Comparison of ENCODE assay signal across 29 mouse cellular contexts in the genomic region with DNA sequence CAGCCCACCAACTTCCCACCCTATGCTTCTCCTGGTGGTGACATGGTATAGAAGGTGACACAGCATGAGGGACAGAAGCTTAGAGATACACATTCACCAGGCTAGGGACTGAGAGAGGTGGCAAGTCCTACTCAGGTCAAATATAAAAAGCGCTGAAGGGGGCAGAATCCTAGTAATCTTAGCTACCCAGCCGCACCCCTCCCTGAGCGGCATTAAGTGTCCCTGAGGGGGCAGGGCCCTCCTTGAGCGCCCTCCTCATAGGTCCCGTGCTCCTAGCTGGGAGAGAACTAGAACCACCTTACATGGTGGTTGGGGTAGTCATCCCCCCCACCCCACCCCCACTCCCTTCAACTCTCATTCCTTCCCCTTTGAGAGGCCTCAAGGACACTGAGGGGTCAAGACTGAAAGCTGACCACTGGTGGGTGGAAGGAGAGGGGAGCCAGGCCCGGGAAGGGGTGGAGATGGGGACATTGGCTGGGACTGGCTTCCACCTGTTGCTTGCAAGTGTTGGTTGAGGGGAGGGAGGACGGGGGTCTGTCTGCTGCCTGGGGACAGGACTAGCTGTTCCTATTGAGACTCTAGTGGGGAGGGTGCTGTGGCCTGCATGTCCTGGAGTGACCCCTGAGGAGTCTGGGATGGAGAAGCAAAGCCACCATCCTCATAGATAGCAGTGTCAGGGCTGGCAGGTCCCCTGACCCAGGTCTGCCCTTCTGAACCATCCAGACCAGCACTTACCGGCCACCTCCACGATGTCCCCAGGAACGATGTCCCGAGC. TPM values are rescaled to one million over a fixed set of nuclear protein-coding genes. Genes with fewer than 3 reads are reported as not detected.
DNase-seq lines count a peak whose midpoint lies in the region; ATAC-seq and TF ChIP-seq lines count a peak whose summit lies in the region.
"Had no signal": no experiment of that assay in that cellular context is flagged by ENCODE, and none has a peak within 500 bp of the region (broad histone marks: within the 10 kb centered on the region; RNA-seq: fewer than 3 reads in every experiment).

No protein-coding gene starts in this region.

- no peak overlapping the region for H3K4me2 ChIP-seq in embryonic facial prominence, embryonic 13.5 days
- 0 out of 2 replicates have a peak overlapping the region, but pooled peaks have one; percentile 13 for H3K4me2 ChIP-seq in intestine, postnatal 0 days (replicated peaks; ENCODE audit: low read depth)
- H3K4me2 ChIP-seq in intestine, embryonic 16.5 days (ENCODE audit: low read depth, low read length): no peak overlapping the region
- H3K4me2 ChIP-seq: embryonic facial prominence, embryonic 15.5 days; forebrain, embryonic 13.5 days; hindbrain, embryonic 15.5 days; liver, embryonic 15.5 days; lung, embryonic 14.5 days; midbrain, embryonic 12.5 days had no signal

- no peak for ATAC-seq in embryonic facial prominence, embryonic 13.5 days (ENCODE audit: insufficient number of reproducible peaks, insufficient read depth, low FRiP score, low TSS enrichment, low read depth)
- ATAC-seq in intestine, postnatal 0 days: no peak
- no peak; the same call in 1 of the 2 replicates for ATAC-seq in intestine, embryonic 16.5 days
- ATAC-seq in granulocyte monocyte progenitor cell, adult 5-6 weeks (replicated peaks; ENCODE audit: poor library complexity, severe bottlenecking): no peak
- ATAC-seq: activated CD4-positive, CD25-positive, alpha-beta regulatory T cell, adult 4 months; forebrain, embryonic 13.5 days; inflammation-experienced regulatory T-cells, adult 6 months had no signal

- no peaks in the 10 kb centered on the region for H3K36me3 ChIP-seq in embryonic facial prominence, embryonic 13.5 days
- H3K36me3 ChIP-seq in embryonic facial prominence, embryonic 10.5 days (replicated peaks): no peaks in the 10 kb centered on the region
- H3K36me3 ChIP-seq in intestine, postnatal 0 days (ENCODE audit: control insufficient read depth, insufficient read depth): no peaks in the 10 kb centered on the region
- H3K36me3 ChIP-seq in intestine, embryonic 16.5 days (ENCODE audit: control insufficient read depth, insufficient read depth, low read length): no peaks in the 10 kb centered on the region
- H3K36me3 ChIP-seq: embryonic facial prominence, embryonic 15.5 days; hindbrain, embryonic 10.5 days; hindbrain, embryonic 15.5 days; liver, embryonic 15.5 days; midbrain, embryonic 12.5 days had no signal

- intact Hi-C loops in gastrocnemius, adult 2 months (cut with DNase I): no loop called here
- intact Hi-C loops in gastrocnemius, postnatal 36 days (cut with DNase I): no loop called here

- no peak overlapping the region for H3K27ac ChIP-seq in embryonic facial prominence, embryonic 13.5 days
- no peak overlapping the region for H3K27ac ChIP-seq in embryonic facial prominence, embryonic 10.5 days (replicated peaks)
- no peak overlapping the region for H3K27ac ChIP-seq in intestine, postnatal 0 days (ENCODE audit: low read depth, low read length)
- no peak overlapping the region for H3K27ac ChIP-seq in intestine, embryonic 16.5 days (ENCODE audit: low read length)
- peak overlapping the region; percentile 99 for H3K27ac ChIP-seq in gastrocnemius, adult 2 months
- H3K27ac ChIP-seq: embryonic facial prominence, embryonic 15.5 days; forebrain, embryonic 13.5 days; hindbrain, embryonic 10.5 days; hindbrain, embryonic 15.5 days; liver, embryonic 15.5 days; midbrain, embryonic 12.5 days had no signal

- H3K9ac ChIP-seq in embryonic facial prominence, embryonic 13.5 days: 0 out of 2 replicates have a peak overlapping the region, but pooled peaks have one; percentile 27
- no peak overlapping the region for H3K9ac ChIP-seq in intestine, postnatal 0 days (ENCODE audit: low read depth, low read length)
- no peak overlapping the region for H3K9ac ChIP-seq in intestine, embryonic 16.5 days (ENCODE audit: low read depth, low read length)
- H3K9ac ChIP-seq: embryonic facial prominence, embryonic 15.5 days; forebrain, embryonic 13.5 days; hindbrain, embryonic 15.5 days; liver, embryonic 15.5 days; lung, embryonic 14.5 days; midbrain, embryonic 12.5 days had no signal

- H3K27me3 ChIP-seq in embryonic facial prominence, embryonic 13.5 days: no peaks in the 10 kb centered on the region
- 0 out of 2 replicates have a peak, but pooled peaks cover 11% of the 10 kb centered on the region for H3K27me3 ChIP-seq in embryonic facial prominence, embryonic 10.5 days (replicated peaks; ENCODE audit: low read depth, poor library complexity, severe bottlenecking)
- H3K27me3 ChIP-seq in intestine, postnatal 0 days (replicated peaks; ENCODE audit: control insufficient read depth, insufficient read depth, low read length): no peaks in the 10 kb centered on the region
- H3K27me3 ChIP-seq in intestine, embryonic 16.5 days (replicated peaks; ENCODE audit: control insufficient read depth, insufficient read depth, low read length): no peaks in the 10 kb centered on the region
- H3K27me3 ChIP-seq: CH12.LX; embryonic facial prominence, embryonic 15.5 days; forebrain, embryonic 13.5 days; hindbrain, embryonic 15.5 days; liver, embryonic 15.5 days had no signal

- H3K4me1 ChIP-seq in embryonic facial prominence, embryonic 13.5 days: peaks cover 31% of the 10 kb centered on the region
- peaks cover 45% of the 10 kb centered on the region for H3K4me1 ChIP-seq in embryonic facial prominence, embryonic 10.5 days
- H3K4me1 ChIP-seq in intestine, postnatal 0 days (replicated peaks; ENCODE audit: control insufficient read depth, insufficient read depth, low read length): no peaks in the 10 kb centered on the region
- peaks cover 3% of the 10 kb centered on the region; the same call in 1 of the 2 replicates for H3K4me1 ChIP-seq in intestine, embryonic 16.5 days (ENCODE audit: control insufficient read depth, insufficient read depth, low read length)
- H3K4me1 ChIP-seq: forebrain, embryonic 13.5 days; hindbrain, embryonic 15.5 days; midbrain, embryonic 12.5 days had no signal

- H3K4me3 ChIP-seq in embryonic facial prominence, embryonic 13.5 days: no peak overlapping the region
- no peak overlapping the region for H3K4me3 ChIP-seq in embryonic facial prominence, embryonic 10.5 days
- H3K4me3 ChIP-seq in intestine, postnatal 0 days (ENCODE audit: low read depth, low read length): no peak overlapping the region
- no peak overlapping the region for H3K4me3 ChIP-seq in intestine, embryonic 16.5 days (ENCODE audit: low read length)
- H3K4me3 ChIP-seq in gastrocnemius, adult 2 months: peak overlapping the region; percentile 86
- H3K4me3 ChIP-seq: embryonic facial prominence, embryonic 15.5 days; forebrain, embryonic 13.5 days; hindbrain, embryonic 10.5 days; hindbrain, embryonic 15.5 days; liver, embryonic 15.5 days; midbrain, embryonic 12.5 days had no signal

- 76% methylated on average over 11 of the region's 11 CpGs for WGBS in embryonic facial prominence, embryonic 13.5 days
- WGBS in embryonic facial prominence, embryonic 10.5 days: 82% methylated on average over 11 of the region's 11 CpGs
- 77% methylated on average over 11 of the region's 11 CpGs for WGBS in intestine, postnatal 0 days
- WGBS in intestine, embryonic 16.5 days: 85% methylated on average over 11 of the region's 11 CpGs

- no peak for TF ChIP-seq CTCF in intestine, postnatal 0 days (IDR thresholded peaks at IDR 0.05; ENCODE audit: low read depth)
- TF ChIP-seq CTCF in gastrocnemius, adult 2 months (IDR thresholded peaks at IDR 0.05): peak; percentile 2; the same call in 1 of the 2 replicates

- no peaks in the 10 kb centered on the region for H3K9me3 ChIP-seq in embryonic facial prominence, embryonic 13.5 days
- H3K9me3 ChIP-seq in embryonic facial prominence, embryonic 10.5 days: no peaks in the 10 kb centered on the region
- no peaks in the 10 kb centered on the region for H3K9me3 ChIP-seq in intestine, postnatal 0 days (ENCODE audit: control insufficient read depth)
- H3K9me3 ChIP-seq in intestine, embryonic 16.5 days (ENCODE audit: control insufficient read depth, low read length): no peaks in the 10 kb centered on the region
- H3K9me3 ChIP-seq: embryonic facial prominence, embryonic 15.5 days; forebrain, embryonic 13.5 days; hindbrain, embryonic 10.5 days; hindbrain, embryonic 15.5 days; liver, embryonic 15.5 days; midbrain, embryonic 12.5 days had no signal

- no peak for DNase-seq in embryonic facial prominence, embryonic 10.5 days (ENCODE audit: low spot score)
- peak; percentile 88 for DNase-seq in gastrocnemius, adult 2 months
- DNase-seq in gastrocnemius, postnatal 36 days: peak; percentile 51 to 60
- DNase-seq in urinary bladder, adult 18-20 months (ENCODE audit: low spot score in 2 of 2): no peak
- DNase-seq: adrenal gland, adult 2 months; adrenal gland, postnatal 36 days; cerebellum, adult 18-20 months; cerebellum, postnatal 10 days; heart, postnatal 10 days; kidney, adult 2 months; kidney, postnatal 10 days; layer of hippocampus, postnatal 36 days; lung, embryonic 14.5 days; thymus, postnatal 14 days had no signal

RNA-seq across cellular contexts. Expression of a gene that starts 3.9 kb away (rescaled TPM):
- polyA plus RNA-seq in embryonic facial prominence, embryonic 13.5 days (2015; fragmentation: Nextera tagmentation; extraction: Ambion mirVana): 7.9 and 11.5 TPM in 2 replicates
- polyA plus RNA-seq in embryonic facial prominence, embryonic 10.5 days (2016; fragmentation: Nextera tagmentation; extraction: Ambion mirVana): 1.8 and 2.5 TPM in 2 replicates
- 0.05 and 0.24 TPM in 2 replicates for polyA plus RNA-seq in intestine, postnatal 0 days (2015; fragmentation: Nextera tagmentation; extraction: Ambion mirVana)
- polyA plus RNA-seq in intestine, embryonic 16.5 days (2015; fragmentation: Nextera tagmentation; extraction: Ambion mirVana): 1.1 and 1.3 TPM in 2 replicates
- total RNA-seq in gastrocnemius, adult 2 months (2021): over 10,000 TPM; 21,521 to 26,495 TPM
- total RNA-seq in gastrocnemius, postnatal 36 days (2021): over 10,000 TPM; 23,125 to 24,213 TPM
- 0.62 TPM in 1 of 2 replicates, not detected in the other for total RNA-seq in granulocyte monocyte progenitor cell, adult 5-6 weeks (2014; fragmentation: Nextera tagmentation)
- not detected in 2 replicates for total RNA-seq in granulocyte monocyte progenitor cell, adult 5-6 weeks (2017)
- total RNA-seq: adrenal gland, adult 2 months; megakaryocyte progenitor cell, adult 5-6 weeks had no signal
- polyA plus RNA-seq: adrenal gland, adult 2 months; lung, embryonic 14.5 days; stomach, embryonic 14.5 days had no signal

RNA-seq across cellular contexts. Expression of a gene that starts 16.2 kb away (rescaled TPM):
- 53.4 and 57.8 TPM in 2 replicates for polyA plus RNA-seq in embryonic facial prominence, embryonic 13.5 days (2015; fragmentation: Nextera tagmentation; extraction: Ambion mirVana)
- polyA plus RNA-seq in embryonic facial prominence, embryonic 10.5 days (2016; fragmentation: Nextera tagmentation; extraction: Ambion mirVana): 53.3 and 54.0 TPM in 2 replicates
- polyA plus RNA-seq in intestine, postnatal 0 days (2015; fragmentation: Nextera tagmentation; extraction: Ambion mirVana): 23.6 and 23.8 TPM in 2 replicates
- polyA plus RNA-seq in intestine, embryonic 16.5 days (2015; fragmentation: Nextera tagmentation; extraction: Ambion mirVana): 43.2 and 44.6 TPM in 2 replicates
- 10 to 100 TPM; 43.0 to 48.1 TPM for total RNA-seq in gastrocnemius, adult 2 months (2021)
- 10 to 100 TPM; 36.8 to 43.4 TPM for total RNA-seq in gastrocnemius, postnatal 36 days (2021)
- total RNA-seq in granulocyte monocyte progenitor cell, adult 5-6 weeks (2014; fragmentation: Nextera tagmentation): 35.9 and 58.3 TPM in 2 replicates
- total RNA-seq in granulocyte monocyte progenitor cell, adult 5-6 weeks (2017): 15.6 and 17.3 TPM in 2 replicates

RNA-seq across cellular contexts. Expression of a gene that starts 28.1 kb away (rescaled TPM):
- polyA plus RNA-seq in embryonic facial prominence, embryonic 13.5 days (2015; fragmentation: Nextera tagmentation; extraction: Ambion mirVana): 129 and 131 TPM in 2 replicates
- polyA plus RNA-seq in embryonic facial prominence, embryonic 10.5 days (2016; fragmentation: Nextera tagmentation; extraction: Ambion mirVana): 169 and 185 TPM in 2 replicates
- polyA plus RNA-seq in intestine, postnatal 0 days (2015; fragmentation: Nextera tagmentation; extraction: Ambion mirVana): 70.3 and 76.5 TPM in 2 replicates
- polyA plus RNA-seq in intestine, embryonic 16.5 days (2015; fragmentation: Nextera tagmentation; extraction: Ambion mirVana): 229 and 244 TPM in 2 replicates
- total RNA-seq in gastrocnemius, adult 2 months (2021): 100 to 1,000 TPM; 111 to 141 TPM
- total RNA-seq in gastrocnemius, postnatal 36 days (2021): 100 to 1,000 TPM; 122 to 145 TPM
- total RNA-seq in granulocyte monocyte progenitor cell, adult 5-6 weeks (2014; fragmentation: Nextera tagmentation): 85.3 and 101 TPM in 2 replicates
- 75.5 and 86.7 TPM in 2 replicates for total RNA-seq in granulocyte monocyte progenitor cell, adult 5-6 weeks (2017)

RNA-seq across cellular contexts. Expression of a gene that starts 30.5 kb away (rescaled TPM):
- 30.8 and 34.0 TPM in 2 replicates for polyA plus RNA-seq in embryonic facial prominence, embryonic 13.5 days (2015; fragmentation: Nextera tagmentation; extraction: Ambion mirVana)
- polyA plus RNA-seq in embryonic facial prominence, embryonic 10.5 days (2016; fragmentation: Nextera tagmentation; extraction: Ambion mirVana): 33.7 and 34.6 TPM in 2 replicates
- polyA plus RNA-seq in intestine, postnatal 0 days (2015; fragmentation: Nextera tagmentation; extraction: Ambion mirVana): 15.1 and 17.0 TPM in 2 replicates
- polyA plus RNA-seq in intestine, embryonic 16.5 days (2015; fragmentation: Nextera tagmentation; extraction: Ambion mirVana): 22.6 and 25.0 TPM in 2 replicates
- total RNA-seq in gastrocnemius, adult 2 months (2021): 10 to 100 TPM; 14.0 to 14.9 TPM
- total RNA-seq in gastrocnemius, postnatal 36 days (2021): 10 to 100 TPM; 13.8 to 14.0 TPM
- 11.3 and 16.2 TPM in 2 replicates for total RNA-seq in granulocyte monocyte progenitor cell, adult 5-6 weeks (2014; fragmentation: Nextera tagmentation)
- 12.3 and 16.9 TPM in 2 replicates for total RNA-seq in granulocyte monocyte progenitor cell, adult 5-6 weeks (2017)

RNA-seq across cellular contexts. Expression of a gene that starts 44.2 kb away (rescaled TPM):
- polyA plus RNA-seq in embryonic facial prominence, embryonic 13.5 days (2015; fragmentation: Nextera tagmentation; extraction: Ambion mirVana): 54.0 and 56.8 TPM in 2 replicates
- 50.4 and 54.1 TPM in 2 replicates for polyA plus RNA-seq in embryonic facial prominence, embryonic 10.5 days (2016; fragmentation: Nextera tagmentation; extraction: Ambion mirVana)
- polyA plus RNA-seq in intestine, postnatal 0 days (2015; fragmentation: Nextera tagmentation; extraction: Ambion mirVana): 19.4 and 22.0 TPM in 2 replicates
- 25.8 and 29.4 TPM in 2 replicates for polyA plus RNA-seq in intestine, embryonic 16.5 days (2015; fragmentation: Nextera tagmentation; extraction: Ambion mirVana)
- total RNA-seq in gastrocnemius, adult 2 months (2021): 10 to 100 TPM; 32.8 to 34.0 TPM
- 10 to 100 TPM; 25.8 to 29.9 TPM for total RNA-seq in gastrocnemius, postnatal 36 days (2021)
- total RNA-seq in granulocyte monocyte progenitor cell, adult 5-6 weeks (2014; fragmentation: Nextera tagmentation): 102 and 130 TPM in 2 replicates
- 27.4 and 28.9 TPM in 2 replicates for total RNA-seq in granulocyte monocyte progenitor cell, adult 5-6 weeks (2017)

Comparison
In these comparisons a context has a peak if more than half of its experiments do, and no peak if none do; other contexts are left out.
1. DNase-seq: peak in gastrocnemius, adult 2 months (single experiment) and gastrocnemius, postnatal 36 days (2 of 2); none in embryonic facial prominence, embryonic 10.5 days (single experiment) and urinary bladder, adult 18-20 months (0 of 2).